Mouse (Mus musculus): ENCODE measurements around the gene Lef1.

The Lef1 gene

DNA sequence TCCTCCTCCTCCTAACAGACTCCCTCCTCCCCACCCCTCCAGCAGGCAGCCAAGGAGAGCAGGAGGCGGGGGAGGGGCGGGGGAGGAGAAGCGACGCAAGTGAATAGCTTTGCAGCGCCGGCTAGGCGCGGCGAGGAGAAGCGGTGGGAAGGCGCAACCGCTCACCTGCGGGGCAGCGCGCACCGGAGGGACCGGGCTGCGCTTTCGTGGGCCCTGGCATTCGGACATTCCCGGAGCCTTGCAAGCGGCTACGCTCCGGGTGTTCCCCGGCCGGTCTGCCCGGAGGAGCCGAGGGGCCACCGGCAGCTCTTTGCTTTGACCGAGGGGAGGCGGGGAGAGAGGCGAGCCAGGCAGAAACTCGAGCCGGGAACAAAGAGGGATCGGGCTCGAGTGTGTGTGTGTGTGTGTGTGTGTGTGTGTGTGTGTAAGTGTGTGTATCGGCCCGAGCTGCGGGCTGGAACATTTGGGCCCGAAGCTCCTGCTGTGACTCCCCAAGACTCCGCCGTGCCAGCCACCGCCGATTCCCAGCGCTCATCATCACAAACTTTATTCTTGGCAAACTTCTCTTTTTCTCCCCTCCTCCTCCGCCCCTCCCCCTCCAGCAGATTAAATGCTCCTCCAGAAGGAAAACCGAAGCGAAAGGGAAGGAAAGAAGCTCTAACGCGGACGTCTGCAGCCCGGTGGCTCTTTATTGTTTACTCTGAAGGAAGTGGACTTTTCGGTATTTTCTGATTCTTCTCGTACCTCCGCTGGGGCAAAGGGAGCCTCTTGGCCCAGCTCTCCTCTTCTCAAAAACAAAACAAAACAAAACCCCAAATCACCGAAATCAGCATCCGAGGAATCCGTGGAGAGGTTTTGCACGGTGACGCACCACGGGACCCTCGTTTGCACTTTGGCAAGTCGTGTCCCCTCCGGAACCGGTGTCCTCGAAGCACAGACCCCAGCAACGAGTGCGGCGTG is at the start of gene Lef1:
Gene Lef1 (plus strand): TSS at position 281 of the 960 bp plus-strand sequence.
- DNase-seq: no peak

DNA sequence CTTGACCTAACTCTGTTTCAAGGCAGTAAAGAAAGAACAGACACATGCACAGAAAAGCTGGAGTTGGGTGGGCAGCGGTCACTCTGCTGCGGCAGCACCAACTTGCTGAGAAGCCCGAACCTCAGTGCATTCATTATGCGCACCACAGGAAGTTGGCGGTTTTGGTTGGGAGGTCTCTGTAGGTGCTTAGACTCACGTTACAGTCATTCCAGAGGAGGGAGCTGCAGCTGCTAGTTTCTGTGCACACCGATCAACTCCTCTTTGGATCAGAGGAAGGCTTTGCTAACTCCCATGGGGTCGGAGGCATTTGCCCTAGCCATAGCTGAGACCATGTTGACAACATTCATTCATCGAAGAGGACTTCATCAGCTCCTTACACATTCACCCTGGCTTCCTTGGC is 45.3 kb upstream of the Lef1 start:
- no peak for DNase-seq

DNA sequence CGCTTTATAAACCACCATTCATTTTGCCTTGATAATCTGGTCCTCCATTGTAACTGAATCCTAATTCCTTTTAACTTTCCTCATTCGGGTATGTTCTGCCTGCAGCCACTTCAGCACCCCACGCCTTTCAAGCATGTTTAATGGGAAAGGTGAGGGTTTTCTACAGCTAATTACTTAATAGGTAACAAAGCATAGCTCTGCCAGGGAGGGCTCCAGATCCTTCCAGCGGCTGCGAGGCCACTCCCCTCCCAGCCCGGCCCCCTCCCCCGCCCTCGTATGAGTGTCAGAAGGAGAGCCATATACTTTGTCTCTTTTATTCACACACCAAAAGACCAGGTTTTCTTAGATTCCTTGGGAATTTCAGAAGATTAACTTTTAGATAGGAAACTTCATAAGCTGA is 44.1 kb upstream of the Lef1 start:
- DNase-seq: no peak

DNA sequence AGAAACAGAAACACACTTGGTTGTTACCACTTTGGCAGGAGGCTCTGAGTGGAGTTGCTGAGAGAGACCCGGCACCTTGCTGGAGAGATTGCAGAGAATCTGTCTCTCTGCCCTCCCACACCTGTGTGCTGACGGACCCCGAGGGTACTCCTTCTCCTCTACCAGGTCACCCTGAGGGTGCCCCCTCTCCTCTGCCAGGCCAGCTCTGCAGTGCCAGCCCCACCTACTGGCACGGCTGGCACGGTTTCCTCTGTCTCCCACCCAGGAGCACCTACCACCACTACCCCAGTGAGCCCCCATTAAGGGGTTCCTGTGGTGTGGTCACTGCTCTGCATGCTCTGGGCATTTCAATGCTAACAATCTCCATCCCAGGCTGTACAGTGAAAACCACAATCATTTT is 42.3 kb upstream of the Lef1 start:
- no peak for DNase-seq

DNA sequence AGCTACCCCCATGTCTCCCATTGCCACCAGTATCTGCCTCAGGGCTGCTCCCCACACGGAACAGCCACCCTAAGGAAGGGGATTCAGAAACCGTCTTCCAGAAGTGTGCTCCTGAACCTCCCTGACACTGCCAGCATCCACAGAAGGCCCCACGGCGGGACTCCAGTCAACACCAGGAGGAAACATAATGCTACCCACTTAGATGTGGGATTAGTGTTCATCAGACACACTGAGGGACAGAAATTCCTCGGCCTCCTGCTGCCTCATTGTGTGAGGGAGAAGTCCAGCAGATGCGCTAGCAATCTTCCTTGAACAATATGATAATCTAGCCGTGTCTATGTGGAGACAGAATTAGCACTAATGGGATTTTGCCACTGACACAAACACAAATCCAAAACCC is 40.1 kb upstream of the Lef1 start:
- DNase-seq: no peak

DNA sequence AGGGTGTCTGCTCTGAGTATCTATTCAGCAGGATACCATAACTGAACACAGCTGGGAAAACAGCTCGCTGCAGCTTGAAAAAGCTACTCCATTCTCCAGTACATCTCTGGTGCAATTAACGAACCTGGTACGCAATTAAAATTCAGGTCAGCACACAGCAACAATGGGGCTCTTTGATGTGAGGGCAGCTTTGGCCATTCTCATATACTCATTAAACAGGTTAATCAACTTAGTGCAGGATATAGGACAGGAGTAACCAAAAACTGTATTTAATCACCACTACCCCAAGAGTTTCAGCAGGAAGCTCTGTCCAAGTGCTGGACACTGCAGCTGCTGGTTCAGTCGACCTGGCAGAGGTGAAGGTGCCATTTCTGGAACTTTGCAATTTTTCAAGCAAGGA is 37.6 kb upstream of the Lef1 start:
- DNase-seq: no peak

DNA sequence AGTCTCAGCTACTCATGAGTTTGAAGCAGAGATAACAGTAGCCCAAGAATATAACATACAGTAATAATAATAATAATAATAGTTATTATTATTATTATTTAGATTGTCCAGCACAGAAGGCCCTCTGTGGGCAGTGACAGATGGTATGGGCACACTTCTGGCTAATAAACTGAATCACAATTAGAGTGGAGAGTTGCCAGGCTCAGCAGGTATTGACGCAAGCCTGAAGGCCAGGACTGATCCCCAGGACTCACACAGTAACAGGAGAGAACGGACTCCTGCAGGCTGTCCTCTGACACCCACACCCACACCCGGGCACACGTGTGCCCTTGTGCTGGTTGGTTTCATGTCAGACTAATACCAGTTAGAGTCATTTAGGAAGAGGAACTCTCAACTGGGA is 36.3 kb upstream of the Lef1 start:
- no peak for DNase-seq

DNA sequence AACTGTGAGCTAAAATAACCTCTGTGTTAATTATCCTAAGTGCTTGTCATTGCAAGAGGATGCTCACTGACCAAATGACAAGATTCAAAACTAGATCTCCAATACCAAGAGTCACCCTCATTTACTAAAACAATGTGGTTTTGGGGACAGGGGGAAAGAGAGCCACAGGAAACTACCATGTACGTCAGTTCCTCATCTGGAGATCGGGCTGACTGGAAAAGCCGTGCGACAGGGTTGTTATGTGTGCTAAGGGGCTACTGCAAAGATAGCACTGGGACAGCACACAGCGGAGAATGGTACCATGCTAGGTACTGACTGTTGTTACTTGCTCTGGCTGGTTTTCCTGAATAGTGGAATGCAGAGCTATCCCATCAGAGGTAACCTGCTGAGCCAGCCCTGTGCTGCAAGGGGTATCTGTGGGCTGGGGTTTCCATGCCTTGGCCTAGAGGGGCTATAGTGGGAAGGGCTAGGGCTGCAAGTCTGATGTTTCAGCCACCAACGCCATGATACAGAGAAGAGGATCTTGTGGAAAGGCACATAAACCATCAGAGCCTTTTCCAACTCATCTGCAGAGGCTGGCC is 32.1 kb upstream of the Lef1 start:
- DNase-seq: no peak

DNA sequence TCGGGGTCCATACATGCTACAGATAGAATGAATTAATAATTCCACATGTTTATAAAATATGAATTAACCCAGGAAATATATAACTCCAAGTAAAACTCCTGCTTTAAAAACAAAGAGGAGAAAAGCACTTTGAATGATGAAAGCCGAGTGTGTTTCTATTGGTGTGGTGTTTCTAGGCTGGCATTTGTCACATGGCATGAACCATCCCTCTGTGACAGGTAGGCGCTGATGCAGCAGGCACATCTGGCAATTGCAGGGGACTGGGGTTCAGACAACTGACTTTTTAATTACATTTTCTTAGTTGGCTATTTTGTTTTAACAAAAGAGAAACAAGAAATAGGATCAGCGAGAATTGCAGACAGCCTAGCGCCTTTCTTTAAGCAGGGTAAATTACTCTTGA is 31.6 kb upstream of the Lef1 start:
- no peak for DNase-seq

DNA sequence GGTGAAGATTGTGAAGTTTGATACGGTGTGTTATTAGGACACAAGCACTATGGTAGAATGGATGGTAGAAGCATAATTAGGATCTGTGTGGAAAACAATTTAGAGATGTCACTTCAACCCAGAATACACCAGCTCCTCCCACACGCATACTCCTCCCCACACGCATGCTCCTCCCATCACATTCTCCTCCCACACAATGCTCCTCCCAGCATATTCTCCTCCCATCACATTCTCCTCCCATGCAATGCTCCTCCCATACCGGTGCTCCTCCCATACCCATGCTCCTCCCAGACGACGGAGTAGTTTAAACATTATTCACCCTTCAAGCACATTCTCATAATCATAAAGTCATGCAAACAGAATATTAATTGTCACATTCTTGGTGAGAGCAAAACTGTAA is 26.5 kb upstream of the Lef1 start:
- no peak for DNase-seq

DNA sequence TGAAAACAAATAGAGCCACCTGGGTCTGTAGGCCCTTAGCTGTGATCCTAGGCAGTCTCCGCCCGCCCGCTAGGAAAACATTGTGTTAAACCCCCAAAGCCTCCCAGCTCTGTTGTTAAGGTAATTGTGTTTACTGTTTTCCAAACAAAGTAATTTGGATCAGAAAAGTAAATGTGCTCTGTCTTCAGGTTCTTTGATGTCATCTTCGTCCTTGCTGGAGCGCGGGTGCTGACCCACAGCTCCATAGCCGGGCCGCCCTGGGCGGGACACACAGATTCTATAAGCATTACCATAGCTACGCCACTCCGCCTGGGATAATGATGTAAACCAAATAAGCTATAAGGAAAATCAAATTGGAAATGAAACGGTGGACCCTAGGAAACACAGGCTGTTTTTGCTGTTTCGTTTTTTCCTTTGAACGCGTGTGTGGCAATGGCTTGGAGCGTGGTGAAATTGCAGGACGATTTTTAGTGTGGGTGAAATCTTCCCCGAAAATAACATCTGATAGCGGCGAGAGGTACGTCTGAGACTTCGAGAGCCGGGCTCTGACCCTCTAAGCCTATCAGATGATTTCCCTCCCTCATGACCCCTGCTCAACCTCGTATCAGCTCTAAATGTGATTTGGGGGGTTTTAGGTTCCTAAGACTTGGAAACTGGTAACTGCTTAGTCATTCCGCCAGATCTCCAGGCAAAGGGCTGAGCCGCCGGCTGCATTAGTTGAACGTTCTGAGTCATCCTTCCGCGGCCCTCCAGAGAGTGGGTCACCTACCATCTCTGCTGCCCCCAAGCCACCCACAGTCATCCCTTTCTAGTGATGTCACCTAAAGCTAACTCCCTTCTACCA is 25.3 kb upstream of the Lef1 start:
- no peak for DNase-seq

DNA sequence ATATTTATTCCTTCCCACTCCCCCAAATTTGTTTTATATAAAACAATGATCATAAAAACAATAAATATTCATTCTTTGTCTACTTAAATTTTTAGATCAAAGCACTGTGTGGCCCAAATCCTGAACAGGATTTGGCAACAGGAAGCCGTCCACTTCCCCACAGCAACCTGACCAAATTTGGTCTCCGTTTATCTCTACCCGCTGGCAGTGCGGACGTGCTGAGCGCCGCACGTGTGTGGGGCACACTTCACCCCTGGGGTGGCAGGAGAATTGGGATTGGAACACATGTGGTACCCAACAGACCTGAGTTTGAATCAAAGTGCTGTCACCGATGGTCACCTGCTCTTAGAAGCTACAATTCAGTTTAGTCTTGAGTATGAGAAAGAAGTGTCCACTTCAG is 24.3 kb upstream of the Lef1 start:
- DNase-seq: no peak

DNA sequence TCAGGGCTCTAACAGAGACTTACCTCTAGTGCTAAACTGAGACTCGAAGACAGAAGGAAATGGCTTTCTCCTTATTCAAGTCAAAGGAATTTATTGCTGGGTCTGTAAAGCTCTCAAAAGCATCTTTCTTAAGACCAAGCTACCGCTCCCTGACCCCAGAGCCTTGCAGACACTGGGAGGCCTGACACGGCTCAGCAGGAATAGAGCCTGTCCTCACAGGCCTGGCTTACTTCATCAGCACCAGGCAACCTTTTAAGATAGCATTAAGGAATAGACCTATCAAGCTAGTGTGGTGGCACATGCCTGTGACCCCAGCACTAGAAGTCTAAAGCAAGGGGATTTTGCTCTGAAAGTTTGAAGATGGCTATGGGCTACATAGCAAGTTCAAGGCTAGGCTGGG is 20.6 kb upstream of the Lef1 start:
- no peak for DNase-seq

DNA sequence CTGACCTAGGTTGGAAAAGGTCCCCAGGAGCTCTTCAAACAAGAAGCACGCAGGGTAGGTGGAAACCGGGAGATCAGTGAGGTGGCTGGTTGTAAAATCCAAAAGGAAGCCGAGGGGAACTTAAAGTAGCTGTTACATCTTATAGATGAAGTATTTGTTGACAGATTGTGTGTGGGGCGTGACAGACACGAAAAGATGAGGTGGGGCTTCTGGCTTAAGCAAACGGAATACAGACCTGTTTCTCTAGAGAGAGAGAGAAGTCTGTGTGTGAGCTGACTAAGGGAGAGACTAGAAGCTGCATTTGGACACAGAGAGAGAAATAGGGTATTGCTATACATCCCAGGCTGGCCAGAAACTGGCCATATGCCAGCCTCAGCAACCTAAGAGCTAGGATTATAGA is 18.2 kb upstream of the Lef1 start:
- DNase-seq: no peak

DNA sequence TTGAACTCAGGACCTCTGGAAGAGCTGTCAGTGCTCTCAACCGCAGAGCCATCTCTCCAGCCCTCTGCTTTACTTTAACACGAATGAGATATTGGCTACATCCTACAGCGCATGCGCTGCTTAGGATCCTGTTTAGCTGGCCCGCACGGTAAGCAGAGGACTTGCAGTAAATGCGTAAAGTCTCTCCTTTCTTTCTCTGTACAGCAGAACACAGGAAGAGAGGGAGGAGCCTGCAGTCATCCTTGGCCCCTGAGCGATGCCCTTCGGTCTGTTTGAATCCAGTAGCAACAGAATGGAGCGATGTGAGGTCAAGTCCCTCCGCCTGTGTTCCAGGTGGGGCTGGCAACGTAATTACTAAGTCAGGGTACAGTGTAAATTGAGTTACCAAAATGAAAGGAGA is 16.5 kb upstream of the Lef1 start:
- no peak for DNase-seq

DNA sequence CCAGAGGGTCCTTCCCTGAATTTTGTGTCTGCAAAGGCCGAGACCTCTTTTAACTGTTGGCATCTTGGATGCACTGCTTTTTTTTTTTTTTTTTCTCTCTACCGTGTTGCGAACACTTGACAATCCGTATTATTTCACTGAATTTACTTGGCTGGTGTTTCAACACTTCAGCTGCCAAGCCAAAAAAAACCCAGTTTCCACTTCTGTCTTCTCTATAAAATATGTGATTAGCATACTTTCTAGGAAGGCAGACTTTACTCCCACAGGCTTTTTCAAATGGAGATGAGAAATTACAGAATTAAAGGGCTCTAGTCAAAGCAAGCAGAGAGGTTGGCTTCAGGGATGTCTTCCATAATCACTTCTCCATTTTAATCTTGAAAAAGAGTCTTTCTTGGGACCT is 14.2 kb upstream of the Lef1 start:
- no peak for DNase-seq

DNA sequence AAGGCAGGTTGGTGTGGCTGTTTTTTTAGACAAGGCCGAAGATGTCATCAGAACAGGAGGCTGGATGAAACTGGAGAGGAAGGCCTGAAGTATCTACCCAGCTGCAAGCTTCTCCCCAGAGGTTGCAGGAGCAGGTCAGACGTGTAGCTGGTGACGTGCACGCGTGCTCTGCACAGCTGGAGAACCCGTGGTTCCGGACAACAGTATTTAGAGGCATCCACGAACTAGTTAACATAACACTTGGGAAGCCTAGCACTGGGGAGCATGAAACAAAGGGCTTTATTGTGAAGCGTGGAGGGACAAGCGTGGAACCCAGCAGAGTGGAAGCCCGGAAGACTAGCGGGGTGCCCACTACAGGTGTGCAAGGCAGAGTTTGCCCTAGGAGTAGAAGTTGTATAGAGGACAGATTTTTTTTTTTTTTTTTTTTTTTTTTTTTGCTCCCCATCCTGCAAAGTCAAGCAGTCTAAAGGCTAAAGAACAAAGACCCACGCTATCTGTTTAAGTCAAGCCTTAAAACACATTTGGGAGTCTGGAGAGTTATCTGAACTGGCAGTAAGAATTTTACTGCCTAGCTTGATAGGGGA is 8.0 kb upstream of the Lef1 start:
- DNase-seq: no peak

DNA sequence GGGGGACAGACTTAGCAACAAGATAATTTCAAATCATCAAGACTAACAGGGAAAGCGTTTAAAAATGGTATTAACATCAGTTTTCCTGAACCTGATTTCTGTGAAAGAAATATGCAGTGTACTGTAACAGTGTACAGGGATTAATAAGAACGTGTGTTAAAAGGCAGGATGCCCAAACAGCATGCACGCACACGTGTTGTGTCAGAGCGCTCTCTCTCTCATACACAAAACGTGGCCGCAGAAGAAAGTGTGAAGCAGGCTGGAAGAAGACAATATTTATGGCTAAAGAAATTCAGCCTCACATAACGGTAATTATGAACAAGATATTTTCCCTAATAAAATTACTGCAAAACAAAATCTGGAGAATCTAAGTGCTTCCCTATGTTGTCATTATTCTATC is 4.9 kb upstream of the Lef1 start:
- no peak for DNase-seq

DNA sequence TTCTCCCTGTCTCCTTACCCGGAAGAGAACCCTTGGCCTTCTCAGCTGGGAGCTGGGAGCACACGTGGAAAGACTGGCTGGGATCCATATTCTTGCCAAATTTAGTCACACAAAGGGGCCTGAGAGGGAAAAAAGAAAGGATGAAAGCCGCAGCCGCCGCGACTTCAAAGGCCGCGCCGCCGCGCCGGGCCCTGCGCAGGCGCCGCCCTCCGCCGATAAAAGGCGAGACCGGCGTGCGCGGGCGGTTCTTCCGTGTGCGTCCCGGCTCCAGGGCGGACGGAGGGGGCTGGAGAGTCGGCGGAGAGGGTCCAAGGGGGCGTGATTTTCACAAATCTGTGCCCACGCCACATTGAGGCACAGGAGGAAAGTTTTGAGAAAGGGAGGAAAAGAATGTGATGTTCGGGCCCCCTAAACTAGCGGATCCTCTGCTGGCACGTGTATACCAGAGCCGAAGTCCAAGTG is 4.3 kb upstream of the Lef1 start:
- DNase-seq: no peak

DNA sequence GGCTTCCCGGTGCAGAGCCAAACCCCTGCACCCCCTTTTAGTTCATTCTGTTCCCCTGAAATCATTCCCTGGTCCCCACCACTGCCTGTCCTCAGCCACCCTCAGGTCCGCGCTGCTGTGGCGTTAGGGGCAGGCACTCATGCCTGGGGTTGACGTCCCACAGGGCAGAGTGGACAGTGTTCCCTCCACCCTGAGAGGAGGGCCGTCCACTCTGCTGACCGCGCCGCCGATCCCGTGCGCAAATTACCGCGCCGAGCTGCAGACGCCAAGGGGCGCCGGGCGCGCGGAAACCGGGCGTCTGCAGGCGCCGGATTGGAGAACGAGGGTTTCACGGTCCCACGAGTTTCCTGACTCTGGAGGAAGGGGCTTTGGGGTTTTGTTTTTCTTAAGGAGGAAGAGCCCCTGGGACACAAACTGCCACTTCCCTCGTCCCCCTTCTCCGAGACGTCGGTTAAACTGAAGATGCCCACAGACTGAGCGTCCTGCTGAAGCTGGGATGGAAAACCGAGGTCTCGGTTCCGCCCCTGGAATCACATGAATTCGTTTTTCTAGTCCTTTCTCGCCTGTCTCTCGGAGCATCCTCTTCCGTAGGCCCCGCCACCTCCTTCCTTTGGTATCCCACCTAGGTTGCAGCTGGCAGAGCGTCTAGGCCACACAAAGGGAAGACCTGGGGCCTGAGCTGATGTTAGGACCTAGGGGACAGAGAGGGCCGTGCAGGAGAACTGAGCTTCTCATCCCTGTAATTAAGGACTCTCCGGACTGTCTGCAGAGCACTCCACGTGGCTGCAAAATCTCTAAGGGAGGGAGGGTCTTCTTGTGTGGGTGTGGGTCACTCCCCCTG is 3.6 kb upstream of the Lef1 start:
- DNase-seq: no peak

DNA sequence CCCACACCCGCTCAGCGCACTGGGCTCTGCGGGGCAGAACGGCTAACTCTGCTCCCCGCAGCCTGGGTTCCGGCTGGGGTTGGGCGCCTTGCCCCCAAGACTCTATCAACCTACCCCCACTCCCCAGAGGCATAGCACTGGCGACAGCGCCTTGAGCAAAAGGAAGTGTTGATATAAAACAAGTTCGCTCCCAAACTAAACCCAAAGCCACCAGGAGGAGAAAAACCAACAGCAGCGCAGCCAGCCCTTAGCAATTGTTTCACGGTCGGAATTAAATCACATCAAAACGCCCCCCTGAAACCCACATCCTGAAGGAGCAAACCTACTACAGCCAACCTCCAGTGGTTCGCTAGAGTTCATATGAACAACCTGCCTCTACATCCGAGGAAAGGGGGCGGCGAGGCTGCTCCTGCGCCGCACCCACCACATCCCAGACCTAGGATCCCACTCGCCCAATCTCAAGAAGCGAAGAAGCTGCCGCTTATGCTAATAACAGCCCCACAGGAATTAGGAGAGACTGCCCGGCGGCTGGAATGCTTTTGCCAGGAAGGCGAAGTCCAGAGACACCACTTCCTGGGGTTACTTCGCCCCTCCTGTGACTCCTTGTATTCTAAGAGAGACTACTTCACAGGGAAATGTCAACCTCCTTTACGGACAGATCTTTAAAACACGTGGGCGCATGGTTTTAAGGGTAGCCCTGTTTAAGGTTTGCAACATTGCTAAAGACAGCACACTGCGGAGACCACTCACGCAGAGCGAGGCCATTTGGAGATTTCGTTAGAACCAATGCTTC is 2.8 kb upstream of the Lef1 start:
- no peak for DNase-seq
